Mouse (Mus musculus): ENCODE results near the gene Sae1. TPM values are rescaled to one million over a fixed set of nuclear protein-coding genes. Genes with fewer than 3 reads are reported as not detected.
A peak's percentile ranks its signal among the peaks of the same experiment; 100 is the strongest.

Gene Sae1
- total and polyA plus RNA-seq, 3 experiments: 182 to 287 TPM; not detected in 1

GRCm38 (mm10) chr7:16366133-16366646, 21.4 kb downstream of the Sae1 start (continued):
- TF ChIP-seq ZMIZ1 (IDR thresholded peaks at IDR 0.05; ENCODE audit: low read depth, low read length) (no peak), TAL1 (IDR thresholded peaks at IDR 0.05; ENCODE audit: low read length) (no peak), ZKSCAN1 (IDR thresholded peaks at IDR 0.05; ENCODE audit: low read depth, low read length) (no peak), KAT2A (conservative IDR thresholded peaks at IDR 0.05; ENCODE audit: low read depth, low read length) (no peak), MAFK (IDR thresholded peaks at IDR 0.05; ENCODE audit: borderline replicate concordance, low read depth, low read length) (no peak), ETS1 (IDR thresholded peaks at IDR 0.05; ENCODE audit: low read depth, low read length) (no peak), POLR2A (IDR thresholded peaks at IDR 0.05; ENCODE audit: control insufficient read depth in 1 of 2, insufficient read depth in 1 of 2, low read depth in 1 of 2, low read length in 2 of 2, poor library complexity in 1 of 2) (no peak), POLR2AphosphoS5 (IDR thresholded peaks at IDR 0.05; ENCODE audit: borderline replicate concordance, low read depth, low read length) (no peak), ELF1 (IDR thresholded peaks at IDR 0.05; ENCODE audit: low read depth, low read length) (no peak), SIN3A (IDR thresholded peaks at IDR 0.05; ENCODE audit: low read length) (no peak), GATA1 (IDR thresholded peaks at IDR 0.05; ENCODE audit: low read depth, low read length) (peak; percentile 59)

- no peak overlapping the region for H3K4me3 ChIP-seq (ENCODE audit: control insufficient read depth in 1 of 2, insufficient read depth in 1 of 2, low read depth in 2 of 2, low read length in 2 of 2)
- no peak overlapping the region for H3K27ac ChIP-seq (ENCODE audit: control insufficient read depth, low read depth, low read length)
- H3K36me3 ChIP-seq (ENCODE audit: control insufficient read depth in 1 of 2, insufficient read depth in 2 of 2, low read length in 2 of 2): peaks cover 30 to 42% of the 10 kb centered on the region in 2 experiments
- H3K27me3 ChIP-seq (ENCODE audit: control insufficient read depth in 1 of 2, insufficient read depth in 2 of 2, low read length in 2 of 2): no peaks in the 10 kb centered on the region
- no peak for DNase-seq (ENCODE audit: low read depth, low spot score)
- H3K9me3 ChIP-seq (replicated peaks; ENCODE audit: insufficient read depth, low read length): no peaks in the 10 kb centered on the region
- TF ChIP-seq ETS1 (IDR thresholded peaks at IDR 0.05; ENCODE audit: low read depth, low read length) (no peak), ZKSCAN1 (IDR thresholded peaks at IDR 0.05; ENCODE audit: low read depth, low read length) (no peak), ZNF384 (IDR thresholded peaks at IDR 0.05; ENCODE audit: low read depth, low read length) (no peak), SIN3A (IDR thresholded peaks at IDR 0.05; ENCODE audit: low read length) (no peak), POLR2AphosphoS2 (IDR thresholded peaks at IDR 0.05; ENCODE audit: low read length) (no peak; the same call in 1 of the 2 replicates), POLR2A (IDR thresholded peaks at IDR 0.05; ENCODE audit: control insufficient read depth in 1 of 2, insufficient read depth in 1 of 2, low read depth in 1 of 2, low read length in 2 of 2, poor library complexity in 1 of 2) (no peak)
- H3K9ac ChIP-seq (ENCODE audit: control insufficient read depth, low read depth, low read length, poor library complexity, severe bottlenecking): no peak overlapping the region
- peaks cover 10 to 20% of the 10 kb centered on the region in 2 experiments for H3K4me1 ChIP-seq (ENCODE audit: control insufficient read depth in 1 of 2, insufficient read depth in 2 of 2, low read length in 2 of 2)
- peaks cover 3% of the 10 kb centered on the region; the same call in 1 of the 2 replicates for H3K79me2 ChIP-seq (ENCODE audit: control insufficient read depth, insufficient read depth, low read length, poor library complexity)
Observed at GRCm38 (mm10) chr7:16364901-16365500, 22.6 kb downstream of the Sae1 start.

GRCm38 (mm10) chr7:16364319-16364718, 23.3 kb downstream of the Sae1 start:
- H3K9me3 ChIP-seq (replicated peaks; ENCODE audit: insufficient read depth, low read length): no peaks in the 10 kb centered on the region
- no peak overlapping the region for H3K4me3 ChIP-seq (ENCODE audit: control insufficient read depth in 1 of 2, insufficient read depth in 1 of 2, low read depth in 2 of 2, low read length in 2 of 2)
- no peak for TF ChIP-seq CHD1 (IDR thresholded peaks at IDR 0.05; ENCODE audit: low read depth, low read length)
- no peak for TF ChIP-seq POLR2A (IDR thresholded peaks at IDR 0.05; ENCODE audit: control insufficient read depth in 1 of 2, insufficient read depth in 1 of 2, low read depth in 1 of 2, low read length in 2 of 2, poor library complexity in 1 of 2)
- no peak for TF ChIP-seq ZNF384 (IDR thresholded peaks at IDR 0.05; ENCODE audit: low read depth, low read length)
- no peak for TF ChIP-seq RCOR1 (IDR thresholded peaks at IDR 0.05; ENCODE audit: low read depth, low read length)
- H3K27me3 ChIP-seq (ENCODE audit: control insufficient read depth in 1 of 2, insufficient read depth in 2 of 2, low read length in 2 of 2): no peaks in the 10 kb centered on the region
- no peak overlapping the region for H3K27ac ChIP-seq (ENCODE audit: control insufficient read depth, low read depth, low read length)
- peaks cover 10 to 20% of the 10 kb centered on the region in 2 experiments for H3K4me1 ChIP-seq (ENCODE audit: control insufficient read depth in 1 of 2, insufficient read depth in 2 of 2, low read length in 2 of 2)
- DNase-seq (ENCODE audit: low read depth, low spot score): peak; percentile 44
- no peak overlapping the region for H3K9ac ChIP-seq (ENCODE audit: control insufficient read depth, low read depth, low read length, poor library complexity, severe bottlenecking)
- H3K36me3 ChIP-seq (ENCODE audit: control insufficient read depth in 1 of 2, insufficient read depth in 2 of 2, low read length in 2 of 2): peaks cover 33 to 38% of the 10 kb centered on the region in 2 experiments
- peaks cover 3% of the 10 kb centered on the region; the same call in 1 of the 2 replicates for H3K79me2 ChIP-seq (ENCODE audit: control insufficient read depth, insufficient read depth, low read length, poor library complexity)
